Mouse (Mus musculus) erythroblast, embryonic 14.5 days (primary cell): Measurements from ENCODE around the gene Ifrd2.

Experiments
- GATA1 ChIP-seq: IDR thresholded peaks from 2 replicates; pipeline ENCODE4 v1.6.1; 2012; ENCODE audit warnings: low read length, inconsistent platforms, mixed read lengths
- TAL1 ChIP-seq: IDR thresholded peaks from 3 replicates; pipeline ENCODE4 v1.6.1; 2012; ENCODE audit warnings: low read length, inconsistent platforms, mixed read lengths

- TF ChIP-seq GATA1 (no peak), TAL1 (no peak)
These were observed 31.7 kb upstream of the Ifrd2 start for GRCm38 (mm10) chr9:107555701-107556100.
